Mouse (Mus musculus) cerebellum, postnatal 25 days (tissue): ENCODE results near the gene Cyp4a14.
"Not testable (repeated sequence)": the region's sequence is repeated elsewhere in the genome, so short reads cannot be mapped to it uniquely, and the experiment has no call there.

Experiments used
- DNase-seq, 2 experiments: peaks; one replicate each; pipeline ENCODE4 v3.0.0; 2021; ENCODE audit warnings: mixed read lengths in 2 of 2

The Cyp4a14 gene

DNA sequence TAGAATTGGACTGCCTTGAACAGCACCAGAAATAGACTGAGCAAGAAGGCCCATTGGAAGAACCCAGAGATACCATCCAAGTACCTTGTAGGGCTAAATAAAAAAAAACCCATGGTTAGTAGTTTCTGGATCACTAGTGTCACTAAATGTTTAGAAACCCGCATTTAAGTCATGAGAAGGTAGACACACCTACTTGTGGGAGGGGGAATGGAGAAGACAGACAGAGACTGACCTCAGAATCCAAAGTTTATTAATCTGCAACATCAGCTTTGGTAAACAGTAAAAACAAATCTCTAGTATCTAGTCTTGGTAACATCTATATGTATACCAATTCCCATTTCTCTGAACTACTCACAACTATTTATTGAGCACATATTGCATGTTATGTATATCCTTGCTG, at the start of gene Cyp4a14:
Gene Cyp4a14 (minus strand): TSS at position 142 of the 400 bp plus-strand sequence.
- no peak for DNase-seq

- no peak for DNase-seq
Observed at GRCm38 (mm10) chr4:115545101-115545500, 49.2 kb upstream of the Cyp4a14 start.

DNA sequence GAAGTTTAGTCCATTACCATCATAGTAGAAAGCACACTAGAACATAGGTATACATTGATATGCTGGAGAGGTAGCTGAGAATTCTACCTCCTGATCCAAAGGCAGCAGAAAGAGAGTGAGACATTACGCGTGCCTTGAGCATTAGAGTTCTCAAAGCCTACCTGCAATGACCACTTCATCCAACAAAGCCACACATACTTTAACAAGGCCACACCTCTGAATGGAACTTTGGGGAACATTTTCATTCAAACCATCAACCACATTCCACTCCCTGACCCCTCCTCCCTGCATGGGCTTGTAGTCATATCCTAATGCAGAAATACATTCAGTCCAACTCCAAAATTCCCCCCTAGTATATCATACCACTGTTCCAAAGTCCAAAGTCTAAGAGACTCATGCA, 25.8 kb upstream of the Cyp4a14 start:
- no peak for DNase-seq

DNA sequence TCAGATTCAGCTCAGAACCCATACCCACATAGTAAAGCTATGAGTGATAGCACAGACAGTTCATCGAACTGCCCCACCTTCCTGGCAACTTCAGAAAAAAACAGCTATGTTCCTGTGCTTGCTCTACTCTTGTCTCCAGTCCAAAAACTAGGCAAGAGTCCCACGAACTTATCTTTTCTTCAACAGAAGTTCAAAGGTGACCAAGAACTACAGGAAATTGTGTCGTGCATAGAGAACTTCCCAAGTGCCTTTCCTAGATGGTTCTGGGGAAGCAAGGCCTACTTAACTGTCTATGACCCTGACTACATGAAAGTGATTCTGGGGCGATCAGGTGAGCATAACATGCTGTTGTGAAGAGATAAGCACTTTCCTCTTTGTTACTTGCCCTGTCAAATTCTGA, 23.5 kb upstream of the Cyp4a14 start:
- DNase-seq, result no peak

- DNase-seq, result not testable (repeated sequence)
Observed at GRCm38 (mm10) chr4:115518000-115518399, 22.1 kb upstream of the Cyp4a14 start, which contains the start of gene Cyp4a10. Gene Cyp4a10 (plus strand): TSS chr4:115518264.

GRCm38 (mm10) chr4:115513964-115514363, 18.0 kb upstream of the Cyp4a14 start:
- not testable (repeated sequence) for DNase-seq

- DNase-seq, result no peak
Observed at GRCm38 (mm10) chr4:115497466-115497865, 1.5 kb upstream of the Cyp4a14 start.

DNA sequence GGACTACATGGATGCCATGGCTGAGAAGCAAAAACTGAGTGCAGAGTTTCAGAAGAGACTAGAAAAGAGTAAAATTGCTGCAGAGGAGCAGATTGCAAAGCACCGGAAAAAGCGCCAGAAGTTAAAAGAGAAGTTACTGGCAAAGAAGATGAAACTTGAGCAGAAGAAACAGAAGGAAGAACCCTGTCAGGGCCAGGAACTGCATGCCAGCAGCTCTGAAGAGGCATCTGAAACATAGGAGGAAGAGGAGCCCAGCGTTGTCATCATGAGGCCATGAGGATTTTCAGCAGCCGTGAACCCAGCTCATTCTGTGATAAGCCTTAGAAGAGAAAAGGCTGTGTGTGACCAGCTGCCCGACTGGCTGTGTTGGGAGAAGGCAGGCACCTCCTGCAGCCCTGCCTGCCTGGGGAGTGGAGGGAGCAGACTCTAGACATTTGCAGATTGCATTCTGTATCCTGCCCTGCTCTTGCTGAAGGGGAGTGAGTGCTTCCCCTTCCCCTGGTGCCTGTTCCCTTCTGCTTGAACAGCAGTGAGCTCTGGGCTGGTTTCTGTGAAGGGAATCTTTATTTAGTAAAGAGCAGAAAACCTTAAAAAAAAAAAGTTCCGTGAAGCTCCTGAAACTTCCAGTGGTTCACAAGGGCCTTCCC, 14.8 kb downstream of the Cyp4a14 start:
- DNase-seq, result no peak

GRCm38 (mm10) chr4:115476051-115476450, 19.9 kb downstream of the Cyp4a14 start:
- not testable (repeated sequence) for DNase-seq

DNA sequence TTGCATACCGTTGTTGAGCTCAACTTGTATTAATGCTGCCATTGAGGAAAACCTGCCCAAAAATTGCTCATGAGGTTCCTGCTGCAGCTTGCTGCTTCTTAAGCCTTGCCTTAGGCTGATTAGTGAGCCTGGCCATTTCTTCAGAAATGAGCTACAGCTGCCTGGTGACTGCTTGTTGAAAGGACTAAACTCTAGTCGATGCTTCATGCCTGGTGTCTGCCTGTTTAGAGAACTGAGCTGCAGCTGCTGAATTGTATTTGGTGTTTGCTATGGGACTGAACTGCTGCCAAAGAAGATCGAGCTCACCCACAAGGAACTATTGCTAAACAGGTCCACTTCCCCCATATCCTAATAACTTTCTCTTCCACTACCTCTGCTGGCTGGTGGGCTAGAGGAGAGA, 22.4 kb downstream of the Cyp4a14 start:
- not testable (repeated sequence) for DNase-seq

DNA sequence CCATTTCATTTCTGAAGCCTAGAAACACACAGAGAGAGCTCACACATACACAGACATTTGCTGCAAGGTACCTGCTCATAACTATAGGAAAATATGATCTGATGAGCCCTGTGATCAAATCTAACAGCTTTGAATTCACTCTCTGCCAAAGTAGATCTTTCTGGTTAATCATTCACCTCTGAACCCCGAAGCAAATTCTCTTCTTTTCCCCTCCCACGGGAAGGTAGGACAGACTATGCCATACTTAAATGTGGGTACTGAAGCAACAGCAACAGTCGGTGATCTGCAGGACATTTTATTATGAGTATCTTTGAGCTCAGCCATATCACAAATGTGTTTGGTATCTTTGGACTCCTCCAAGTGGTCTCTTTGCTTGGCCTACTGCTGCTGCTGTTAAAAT, 43.6 kb downstream of the Cyp4a14 start, which contains the start of gene Cyp4a30b:
Gene Cyp4a30b (plus strand): TSS at position 301 of the 400 bp plus-strand sequence.
- DNase-seq, result no peak

- DNase-seq, result no peak
Observed at GRCm38 (mm10) chr4:115450577-115451137, 45.3 kb downstream of the Cyp4a14 start.
